Mouse (Mus musculus) heart, adult 2 months (tissue): Measurements from ENCODE around the gene Zfp827. TPM values are rescaled to one million over a fixed set of nuclear protein-coding genes. Genes with fewer than 3 reads are reported as not detected.

ENCODE experiments used
- DNase-seq, 2 experiments: peaks; one replicate each; pipeline ENCODE4 v3.0.0; 2021
- H3K27ac ChIP-seq: fragments of 200-600 bp; 2 replicates; pipeline ENCODE4 v1.8.1; 2022
- H3K27me3 ChIP-seq: fragments of 200-500 bp; 2 replicates; pipeline ENCODE4 v1.6.1; 2012; ENCODE audit warnings: mild to moderate bottlenecking, low read length, inconsistent platforms, mixed read lengths; ENCODE audit not compliant: control insufficient read depth, insufficient read depth
- H3K36me3 ChIP-seq: fragments of 200-500 bp; 2 replicates; pipeline ENCODE4 v1.6.1; 2012; ENCODE audit warnings: low read length, inconsistent platforms; ENCODE audit not compliant: control insufficient read depth, insufficient read depth
- H3K4me1 ChIP-seq: fragments of 200-500 bp; 2 replicates; pipeline ENCODE4 v1.6.1; 2011; ENCODE audit warnings: low read length; ENCODE audit not compliant: control insufficient read depth, insufficient read depth
- H3K4me3 ChIP-seq: fragments of 200-600 bp; 2 replicates; pipeline ENCODE4 v1.8.1; 2022
- H3K79me2 ChIP-seq: fragments of 200-500 bp; replicated peaks from 2 replicates; pipeline ENCODE4 v1.6.1; 2012; ENCODE audit warnings: mild to moderate bottlenecking, inconsistent platforms, low read length, moderate library complexity, mixed read lengths; ENCODE audit not compliant: control insufficient read depth, insufficient read depth
- H3K9ac ChIP-seq: fragments of 200-500 bp; 2 replicates; pipeline ENCODE4 v1.6.1; 2012; ENCODE audit warnings: low read depth, mild to moderate bottlenecking, control low read depth, inconsistent platforms, low read length, mixed read lengths
- CTCF ChIP-seq: fragments of 200-600 bp; IDR thresholded peaks from 2 replicates; pipeline ENCODE4 v1.8.1; 2022; ENCODE audit warnings: antibody characterized with exemption, mild to moderate bottlenecking, moderate library complexity
- EP300 ChIP-seq: fragments of 200-500 bp; IDR thresholded peaks from 2 replicates; pipeline ENCODE4 v1.6.1; 2011; ENCODE audit warnings: low read depth, low read length, control low read depth; ENCODE audit not compliant: insufficient read depth
- POLR2A ChIP-seq: fragments of 200-500 bp; IDR thresholded peaks from 2 replicates; pipeline ENCODE4 v1.6.1; 2011; ENCODE audit warnings: mild to moderate bottlenecking, low read depth, low read length, control low read depth; ENCODE audit not compliant: insufficient read depth
- WGBS: fragments of 180-500 bp; shearing (Covaris S2); methylation state at CpG from one replicate; pipeline ENCODE4 v1.1.7; 2018; 5-methylcytosine and 5-hydroxymethylcytosine counted together
- intact Hi-C: fragments of 180-260 bp; cut with DNase I; formaldehyde crosslinking; loops from one replicate; pipeline ENCODE4 v1.15.1; 2025
- polyA plus RNA-seq: library from polyadenylated mRNA; depleted of rRNA; stranded (reverse); fragments of >200 nt; gene quantifications from 2 replicates; pipeline ENCODE4 v1.2.3, GENCODE M21; 2012
- total RNA-seq, 2 experiments: library from RNA; stranded (reverse); gene quantifications; 2 replicates each; pipeline ENCODE4 v1.2.3; 2021

Gene Zfp827
- total and polyA plus RNA-seq, 3 experiments: 10.5 to 15.8 (median 12.8) TPM

DNA sequence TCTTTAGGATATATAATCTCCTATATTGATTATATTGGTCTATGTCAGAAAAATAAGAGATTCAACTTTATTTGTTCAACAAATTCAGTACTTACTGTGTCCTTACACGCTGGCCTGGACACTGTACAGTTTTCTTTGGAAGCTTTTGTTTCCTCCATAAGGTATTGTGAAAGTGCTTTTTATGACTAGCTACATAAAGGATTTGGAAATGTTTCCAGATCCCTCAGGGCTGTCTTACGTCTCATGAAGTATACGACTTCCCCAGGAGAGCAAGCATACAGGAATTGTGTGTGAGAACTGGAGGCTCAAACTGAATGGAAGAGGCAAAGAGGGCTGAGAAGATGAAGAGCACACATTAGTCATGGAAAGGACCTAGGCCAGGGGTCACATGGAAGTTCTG, 45.1 kb downstream of the Zfp827 start:
- H3K4me1 ChIP-seq: peaks cover 3% of the 10 kb centered on the region
- no peaks in the 10 kb centered on the region for H3K79me2 ChIP-seq
- no peak overlapping the region for H3K27ac ChIP-seq
- TF ChIP-seq CTCF (no peak), EP300 (no peak), POLR2A (no peak)
- intact Hi-C loops: no loop called here
- no peak overlapping the region for H3K4me3 ChIP-seq
- H3K9ac ChIP-seq: no peak overlapping the region
- no peak for DNase-seq
- 75% methylated on average over 3 of the region's 3 CpGs for WGBS
- H3K27me3 ChIP-seq: no peaks in the 10 kb centered on the region
- no peaks in the 10 kb centered on the region; the same call in 1 of the 2 replicates for H3K36me3 ChIP-seq

DNA sequence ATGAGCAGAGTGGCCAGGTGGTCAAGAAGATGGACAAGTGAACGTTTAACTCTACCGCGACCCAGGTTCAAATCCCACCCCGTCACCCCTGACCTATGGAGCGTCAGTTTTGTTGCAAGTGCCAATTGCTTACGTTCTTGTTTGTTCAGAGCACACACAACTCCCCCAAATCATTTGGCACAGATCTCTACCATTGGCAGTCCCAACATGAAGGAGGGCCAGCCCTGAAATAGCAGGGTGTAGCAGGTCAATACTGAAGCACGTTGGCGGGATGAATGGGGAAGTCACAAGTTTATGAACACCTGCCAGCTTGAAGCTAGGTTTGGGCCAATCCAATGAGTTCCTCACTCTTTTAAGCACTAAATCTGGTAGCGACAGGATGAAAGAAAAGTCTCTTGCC, 46.7 kb downstream of the Zfp827 start:
- peak in 1 of 2 experiments; percentile 56 for DNase-seq
- H3K4me1 ChIP-seq: peaks cover 3% of the 10 kb centered on the region; the same call in 1 of the 2 replicates
- H3K9ac ChIP-seq: no peak overlapping the region
- 50% methylated on average over 9 of the region's 9 CpGs for WGBS
- intact Hi-C loops: no loop called here
- H3K4me3 ChIP-seq: no peak overlapping the region
- H3K27me3 ChIP-seq: no peaks in the 10 kb centered on the region
- H3K79me2 ChIP-seq: no peaks in the 10 kb centered on the region
- TF ChIP-seq CTCF: no peak
- no peak for TF ChIP-seq EP300
- no peak for TF ChIP-seq POLR2A
- H3K27ac ChIP-seq: no peak overlapping the region; the same call in 1 of the 2 replicates
- H3K36me3 ChIP-seq: no peaks in the 10 kb centered on the region; the same call in 1 of the 2 replicates

DNA sequence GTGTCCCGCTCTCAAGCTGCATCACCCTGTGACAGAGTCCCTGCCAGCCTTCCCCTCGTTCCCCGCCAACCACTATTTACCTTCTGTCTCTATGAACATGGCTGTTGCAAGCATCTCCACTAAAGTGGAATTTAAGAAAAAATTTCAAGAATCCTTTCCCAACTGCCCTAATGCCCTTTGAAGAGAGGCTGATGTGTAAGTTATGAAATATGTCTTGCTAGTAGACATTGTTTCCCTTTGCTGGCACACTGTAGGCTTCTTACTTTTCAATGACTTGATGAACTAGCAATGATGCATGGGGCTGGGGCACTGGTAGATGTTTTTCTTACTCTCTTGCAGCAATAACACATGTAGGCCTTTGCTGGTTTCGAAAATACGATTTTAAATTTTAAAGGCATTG, 49.0 kb downstream of the Zfp827 start:
- no peak overlapping the region for H3K9ac ChIP-seq
- intact Hi-C loops: no loop called here
- TF ChIP-seq POLR2A (no peak), EP300 (no peak), CTCF (no peak)

DNA sequence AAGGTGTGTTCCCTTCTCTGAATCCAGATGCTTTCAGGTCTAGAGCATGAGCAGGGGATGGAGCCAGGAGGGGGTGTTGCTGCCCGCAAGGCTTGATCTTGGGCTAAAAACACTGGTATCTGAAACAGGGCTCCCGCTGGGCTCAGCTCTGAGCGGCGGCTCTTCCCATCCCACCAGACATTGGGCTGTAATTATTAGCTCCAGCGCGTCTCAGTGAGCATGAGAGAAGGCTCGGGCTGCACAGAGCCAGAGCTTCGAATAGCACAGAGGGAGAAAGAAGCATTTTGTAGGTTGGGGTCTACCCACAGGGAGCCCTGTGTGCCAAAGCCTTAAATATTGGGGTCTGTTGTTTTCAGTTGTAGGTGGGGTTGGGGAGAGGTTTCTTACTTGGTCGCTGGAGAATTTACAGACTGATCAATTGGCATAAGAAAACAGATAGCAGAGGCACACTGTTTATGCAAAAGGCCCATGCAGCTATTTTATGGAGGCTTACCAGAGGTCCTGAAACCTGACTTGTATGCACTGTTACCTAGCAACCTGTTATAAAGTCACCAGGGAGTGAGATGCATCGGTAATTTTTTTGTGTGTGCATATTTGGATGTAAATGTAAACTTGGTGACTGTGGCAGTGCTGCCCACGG, 50.4 kb downstream of the Zfp827 start:
- TF ChIP-seq POLR2A (no peak), CTCF (no peak), EP300 (no peak)
- DNase-seq: no peak
- Histone ChIP-seq H3K4me3 (no peak overlapping the region), H3K36me3 (peaks cover 5% of the 10 kb centered on the region), H3K79me2 (no peaks in the 10 kb centered on the region), H3K9ac (no peak overlapping the region), H3K4me1 (peaks cover 15% of the 10 kb centered on the region), H3K27me3 (no peaks in the 10 kb centered on the region), H3K27ac (no peak overlapping the region; the same call in 1 of the 2 replicates)
- intact Hi-C loops: no loop called here
- WGBS: 76% methylated on average over 11 of the region's 11 CpGs

More for the DNA sequence above, 49.0 kb downstream of the Zfp827 start:
- H3K79me2 ChIP-seq: no peaks in the 10 kb centered on the region
- no peak overlapping the region for H3K27ac ChIP-seq
- DNase-seq: no peak
- H3K4me3 ChIP-seq: no peak overlapping the region
- H3K36me3 ChIP-seq: peaks cover 3% of the 10 kb centered on the region
- H3K27me3 ChIP-seq: no peaks in the 10 kb centered on the region
- 91% methylated on average over 5 of the region's 5 CpGs for WGBS
- H3K4me1 ChIP-seq: peaks cover 11% of the 10 kb centered on the region

DNA sequence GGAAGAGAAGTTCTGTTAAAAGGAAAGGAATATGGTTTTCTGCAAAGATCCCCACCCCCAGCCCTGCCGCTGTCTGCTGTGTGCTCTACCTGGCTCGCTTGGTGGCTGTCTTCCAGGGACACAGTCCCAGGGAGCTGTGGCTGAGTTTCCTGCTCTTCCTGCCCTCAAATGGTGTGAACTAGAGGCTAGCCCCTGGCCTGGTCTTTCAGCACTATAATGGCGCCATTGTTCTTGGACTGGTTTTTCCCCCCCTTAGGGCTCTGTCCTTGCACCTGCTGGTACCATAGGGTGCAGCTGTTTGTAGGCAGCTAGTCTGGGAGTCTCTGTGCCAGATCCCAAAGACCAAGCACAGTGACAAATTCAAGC, 50.9 kb downstream of the Zfp827 start:
- WGBS: 55% methylated on average over 3 of the region's 3 CpGs
- DNase-seq: no peak
- peaks cover 16% of the 10 kb centered on the region for H3K4me1 ChIP-seq
- intact Hi-C loops: no loop called here
- no peaks in the 10 kb centered on the region for H3K79me2 ChIP-seq
- H3K4me3 ChIP-seq: no peak overlapping the region
- no peak overlapping the region; the same call in 1 of the 2 replicates for H3K27ac ChIP-seq
- TF ChIP-seq POLR2A (no peak), CTCF (no peak), EP300 (no peak)
- no peak overlapping the region for H3K9ac ChIP-seq
- peaks cover 5% of the 10 kb centered on the region for H3K36me3 ChIP-seq
- H3K27me3 ChIP-seq: no peaks in the 10 kb centered on the region

DNA sequence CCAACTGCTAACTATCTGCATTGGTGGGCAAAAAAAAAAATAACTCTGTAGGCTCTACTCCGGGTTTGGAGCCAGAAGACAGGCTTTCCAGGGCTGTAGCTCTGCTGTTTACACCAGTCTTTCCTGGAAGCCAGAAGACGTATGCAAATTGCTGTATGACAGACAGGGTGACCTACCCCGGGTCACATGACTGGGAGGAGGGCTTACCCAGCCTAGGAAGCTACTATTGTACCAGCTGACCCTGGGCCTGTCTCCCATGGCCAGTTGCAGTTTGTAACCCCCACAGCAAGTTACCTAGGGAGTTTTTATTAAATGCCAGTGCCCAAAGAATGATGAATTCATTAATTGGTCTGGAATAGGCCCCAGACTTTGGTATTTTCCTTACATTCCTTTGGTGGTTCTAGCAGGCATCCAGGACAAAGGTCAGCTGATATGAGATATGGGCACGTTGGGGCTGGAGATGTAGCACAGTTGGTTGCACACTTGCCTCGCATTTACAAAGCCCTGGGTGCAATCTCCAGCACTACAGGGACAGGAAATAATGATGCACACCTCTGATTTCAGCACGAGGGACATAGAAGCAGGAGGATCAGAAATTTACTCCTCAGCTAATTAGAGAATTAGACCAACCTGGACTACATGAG, 52.0 kb downstream of the Zfp827 start:
- H3K79me2 ChIP-seq: no peaks in the 10 kb centered on the region
- DNase-seq: no peak
- H3K27ac ChIP-seq: peak overlapping the region; percentile 15; the same call in 1 of the 2 replicates
- H3K27me3 ChIP-seq: no peaks in the 10 kb centered on the region
- peaks cover 15% of the 10 kb centered on the region for H3K4me1 ChIP-seq
- H3K4me3 ChIP-seq: no peak overlapping the region
- no peak overlapping the region for H3K9ac ChIP-seq
- TF ChIP-seq EP300: no peak
- no peak for TF ChIP-seq POLR2A
- TF ChIP-seq CTCF: no peak
- intact Hi-C loops: loop anchor here (2.0 kb wide), 1 partner anchor 51 kb away; the partner anchor contains the start of gene Zfp827
- peaks cover 8% of the 10 kb centered on the region for H3K36me3 ChIP-seq
- 30% methylated on average over 6 of the region's 6 CpGs for WGBS
